Mouse (Mus musculus) kidney, embryonic 16.5 days (tissue): ENCODE measurements around the gene Kctd20. TPM values are rescaled to one million over a fixed set of nuclear protein-coding genes. Genes with fewer than 3 reads are reported as not detected.

ENCODE experiments used
- ATAC-seq: fragments of 200-750 bp; cut with Nextera tagmentation; 2 replicates; pipeline ENCODE4 v1.8.0; 2017; ENCODE audit warnings: moderate TSS enrichment; ENCODE audit not compliant: low FRiP score, low TSS enrichment
- H3K27ac ChIP-seq: fragments of 300-500 bp; sonication (generic); 2 replicates; pipeline ENCODE4 v1.5.1; 2014; ENCODE audit warnings: low read length
- H3K27me3 ChIP-seq: fragments of 300-500 bp; sonication (generic); 2 replicates; pipeline ENCODE4 v1.6.1; 2014; ENCODE audit warnings: low read length, control low read depth, mixed read lengths; ENCODE audit not compliant: insufficient read depth
- H3K36me3 ChIP-seq: fragments of 300-500 bp; sonication (generic); 2 replicates; pipeline ENCODE4 v1.6.1; 2014; ENCODE audit warnings: low read length, control low read depth, mixed read lengths; ENCODE audit not compliant: insufficient read depth
- H3K4me1 ChIP-seq: fragments of 300-500 bp; sonication (generic); 2 replicates; pipeline ENCODE4 v1.6.1; 2014; ENCODE audit warnings: low read length, control low read depth, mixed read lengths; ENCODE audit not compliant: insufficient read depth
- H3K4me2 ChIP-seq: fragments of 300-500 bp; sonication (generic); replicated peaks from 2 replicates; pipeline ENCODE4 v1.6.1; 2014; ENCODE audit warnings: low read depth, low read length
- H3K4me3 ChIP-seq: fragments of 300-500 bp; sonication (generic); 2 replicates; pipeline ENCODE4 v1.5.1; 2014; ENCODE audit warnings: mild to moderate bottlenecking, low read length
- H3K9ac ChIP-seq: fragments of 300-500 bp; sonication (generic); replicated peaks from 2 replicates; pipeline ENCODE4 v1.6.1; 2014; ENCODE audit warnings: low read length
- H3K9me3 ChIP-seq: fragments of 300-500 bp; sonication (generic); 2 replicates; pipeline ENCODE4 v1.6.1; 2016; ENCODE audit warnings: low read length, control low read depth
- WGBS: fragments of 180-500 bp; shearing (Covaris S2); extraction: QIAGEN DNeasy Blood & Tissue Kit; methylation state at CpG from one replicate; pipeline ENCODE4 v1.1.7; 2014; 5-methylcytosine and 5-hydroxymethylcytosine counted together
- polyA plus RNA-seq: library from polyadenylated mRNA; unstranded; fragments of >200 nt; fragmentation: Nextera tagmentation; extraction: Ambion mirVana; gene quantifications from 2 replicates; pipeline ENCODE4 v1.2.1, GENCODE M21; 2015

The Kctd20 gene
- polyA plus RNA-seq, 1 experiment from 2014 or later, result 89.5 TPM

DNA sequence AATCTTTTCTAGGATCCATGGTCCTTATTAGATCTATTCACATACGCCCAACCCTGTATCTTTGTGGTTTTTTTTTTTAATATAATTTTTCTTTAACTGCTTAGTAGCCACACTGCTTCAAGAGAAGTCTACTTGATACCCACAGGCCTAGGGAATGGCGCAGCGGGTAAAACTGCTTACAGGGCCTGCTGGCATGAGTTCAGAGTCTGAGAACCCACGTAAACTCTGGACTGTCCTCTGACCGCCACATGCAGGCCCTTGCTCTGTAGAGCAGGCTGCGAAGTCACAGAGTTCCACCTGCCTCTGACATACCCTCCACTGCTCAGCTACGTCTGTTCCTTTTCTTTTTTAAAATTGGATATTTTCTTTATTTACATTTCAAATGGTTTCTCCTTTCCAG lies 7.3 kb upstream of the Kctd20 start:
- 84% methylated on average over 7 of the region's 7 CpGs for WGBS

DNA sequence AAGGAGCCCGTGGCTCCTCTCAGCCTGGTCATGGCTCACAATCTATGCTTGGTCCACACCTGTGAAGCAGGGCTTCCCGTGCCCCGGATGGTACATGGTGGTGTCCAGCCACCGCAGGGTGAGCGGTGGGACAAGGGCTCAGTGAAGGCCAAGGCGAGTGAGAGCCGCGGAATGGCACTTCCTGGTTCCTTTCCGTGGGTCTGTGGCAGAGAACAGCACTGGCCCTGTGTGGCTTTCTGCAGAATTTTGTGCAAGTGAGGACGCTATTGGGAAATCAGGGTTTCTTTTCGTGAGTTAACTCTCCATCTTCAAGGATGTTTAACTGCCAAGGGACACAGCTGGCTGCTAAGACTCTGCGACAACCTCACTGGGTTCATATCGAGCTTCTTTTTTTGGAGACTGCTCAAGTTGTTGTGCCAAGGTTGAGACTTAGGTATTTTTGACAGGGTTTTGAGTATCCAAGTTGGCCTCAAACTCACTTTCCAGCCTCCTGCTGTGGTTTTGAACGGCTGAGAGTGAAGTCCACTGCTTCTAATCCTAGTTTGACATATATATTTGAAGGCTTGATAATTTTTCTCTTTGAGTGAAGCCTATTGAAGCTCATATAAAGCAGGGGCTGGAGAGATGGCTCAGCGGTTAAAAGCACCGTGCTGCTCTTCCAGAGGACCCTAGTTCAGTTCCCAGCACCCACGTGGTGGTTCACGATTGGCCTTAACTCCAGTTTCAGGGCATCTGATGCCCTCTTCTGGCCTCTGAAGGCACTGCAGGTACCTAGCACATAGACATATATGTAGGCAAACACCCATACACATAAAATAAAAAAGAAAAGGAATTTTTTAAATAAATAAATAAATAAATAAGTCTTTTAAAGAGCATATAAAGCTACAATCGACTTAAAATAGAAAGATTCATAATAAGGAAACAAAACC lies 4.5 kb upstream of the Kctd20 start:
- Histone ChIP-seq H3K27ac (no peak overlapping the region), H3K36me3 (no peaks in the 10 kb centered on the region), H3K9ac (no peak overlapping the region), H3K9me3 (no peaks in the 10 kb centered on the region), H3K4me2 (no peak overlapping the region), H3K27me3 (no peaks in the 10 kb centered on the region), H3K4me1 (peaks cover 5% of the 10 kb centered on the region; the same call in 1 of the 2 replicates), H3K4me3 (no peak overlapping the region)
- no peak for ATAC-seq
- WGBS, result 92% methylated on average over 19 of the region's 19 CpGs

More for the DNA sequence above, 7.3 kb upstream of the Kctd20 start:
- H3K9ac ChIP-seq, result no peak overlapping the region
- H3K4me2 ChIP-seq, result no peak overlapping the region
- no peak overlapping the region for H3K4me3 ChIP-seq
- H3K27ac ChIP-seq, result no peak overlapping the region
- no peaks in the 10 kb centered on the region for H3K36me3 ChIP-seq
- no peak for ATAC-seq
- H3K4me1 ChIP-seq, result no peaks in the 10 kb centered on the region
- no peaks in the 10 kb centered on the region for H3K9me3 ChIP-seq
- H3K27me3 ChIP-seq, result no peaks in the 10 kb centered on the region

DNA sequence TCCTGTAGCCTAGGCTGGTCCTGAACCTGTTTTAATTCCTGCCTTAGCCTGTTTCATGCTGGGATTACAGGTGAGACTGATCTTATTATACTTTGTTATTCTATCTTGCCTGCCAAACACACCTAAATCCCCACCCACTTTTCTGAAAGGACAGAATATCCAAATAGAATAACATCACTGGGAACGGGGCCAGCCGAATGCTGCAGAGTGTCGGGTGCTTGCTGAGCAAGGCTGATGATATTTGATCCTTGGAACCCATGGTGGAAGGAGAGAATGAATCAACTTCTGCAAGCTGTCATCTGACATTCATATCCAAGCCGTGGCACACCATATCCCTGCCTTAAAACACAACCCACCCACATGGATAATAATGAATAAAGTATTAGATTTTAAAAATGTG lies 3.1 kb upstream of the Kctd20 start:
- WGBS, result 53% methylated on average over 4 of the region's 4 CpGs
- Histone ChIP-seq H3K36me3 (no peaks in the 10 kb centered on the region), H3K27ac (no peak overlapping the region), H3K4me1 (peaks cover 9% of the 10 kb centered on the region), H3K27me3 (no peaks in the 10 kb centered on the region), H3K4me2 (no peak overlapping the region), H3K9ac (no peak overlapping the region), H3K9me3 (no peaks in the 10 kb centered on the region), H3K4me3 (no peak overlapping the region)
- no peak for ATAC-seq

DNA sequence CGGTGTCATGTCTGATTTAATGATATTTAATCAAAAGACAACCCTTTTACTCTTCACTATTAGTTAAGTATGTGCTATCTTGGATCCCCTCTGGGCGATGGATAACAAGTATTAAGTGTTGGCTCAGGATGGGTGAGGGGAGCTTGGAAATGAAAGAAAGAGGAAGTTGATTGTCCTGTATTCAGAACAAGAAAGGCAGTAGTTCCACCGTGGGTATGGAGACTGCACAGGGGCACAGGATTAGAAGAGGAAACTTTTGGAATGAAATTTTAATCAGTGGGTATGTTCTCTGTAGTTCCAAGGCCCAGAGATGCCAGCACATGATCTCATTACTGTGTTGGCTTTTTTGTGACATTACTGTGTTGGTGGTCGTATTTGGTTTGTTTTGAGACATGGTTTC lies 999 bp upstream of the Kctd20 start:
- no peaks in the 10 kb centered on the region for H3K9me3 ChIP-seq
- H3K9ac ChIP-seq, result no peak overlapping the region
- no peak overlapping the region for H3K27ac ChIP-seq
- H3K36me3 ChIP-seq, result no peaks in the 10 kb centered on the region
- peaks cover 19% of the 10 kb centered on the region for H3K4me1 ChIP-seq
- H3K4me3 ChIP-seq, result no peak overlapping the region
- ATAC-seq, result no peak
- no peaks in the 10 kb centered on the region for H3K27me3 ChIP-seq
- no peak overlapping the region for H3K4me2 ChIP-seq
- WGBS, result 74% methylated on average over 4 of the region's 4 CpGs

DNA sequence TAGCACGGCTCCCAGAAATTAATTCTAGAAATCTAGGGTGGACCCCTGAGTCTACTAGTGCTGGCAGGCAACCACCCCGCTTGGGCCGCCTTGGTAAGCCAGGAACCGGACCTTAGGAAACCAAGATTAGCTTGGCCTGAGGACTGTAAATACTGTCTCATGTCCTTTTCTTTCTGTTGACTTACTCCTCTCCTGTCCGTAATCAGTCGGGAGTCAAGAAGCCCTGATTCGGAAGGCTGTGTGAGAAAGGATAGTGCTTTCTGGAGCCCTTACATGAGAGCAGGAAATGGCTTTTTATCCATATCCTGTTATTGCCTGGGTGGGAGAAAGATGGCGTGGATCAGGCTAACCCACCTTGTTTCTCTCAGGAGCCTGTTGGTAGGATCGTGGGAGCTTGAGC lies 1.5 kb downstream of the Kctd20 start:
- Histone ChIP-seq H3K27me3 (no peaks in the 10 kb centered on the region), H3K4me3 (peak overlapping the region; percentile 91), H3K9ac (peak overlapping the region; percentile 98), H3K4me2 (peak overlapping the region; percentile 93), H3K36me3 (peaks cover 6% of the 10 kb centered on the region; the same call in 1 of the 2 replicates), H3K4me1 (peaks cover 19% of the 10 kb centered on the region), H3K27ac (peak overlapping the region; percentile 99), H3K9me3 (no peaks in the 10 kb centered on the region)
- no peak for ATAC-seq
- WGBS, result 3% methylated on average over 9 of the region's 9 CpGs

DNA sequence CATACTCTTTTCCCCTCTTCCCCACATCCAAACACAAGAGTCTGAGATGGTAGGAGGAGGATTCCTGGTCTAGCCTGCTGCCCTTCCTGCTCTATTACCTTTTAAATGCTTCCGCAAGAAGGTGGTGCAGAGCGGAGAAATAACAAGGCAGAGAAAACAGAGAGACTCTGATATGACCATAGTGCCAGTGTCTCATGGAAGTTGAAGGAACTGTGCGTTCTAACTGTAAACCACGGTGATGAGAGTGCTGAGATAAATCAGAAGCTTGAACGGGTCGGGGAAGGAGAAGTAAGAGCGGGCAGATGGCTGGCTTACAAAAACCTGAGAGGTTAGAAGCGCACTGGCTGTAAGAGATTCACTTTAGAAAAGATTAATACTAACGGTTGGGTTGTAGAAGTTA lies 2.7 kb downstream of the Kctd20 start:
- H3K4me2 ChIP-seq, result peak overlapping the region; percentile 93
- peaks cover 9% of the 10 kb centered on the region; the same call in 1 of the 2 replicates for H3K36me3 ChIP-seq
- ATAC-seq, result no peak
- H3K27ac ChIP-seq, result no peak overlapping the region
- peaks cover 19% of the 10 kb centered on the region for H3K4me1 ChIP-seq
- H3K27me3 ChIP-seq, result no peaks in the 10 kb centered on the region
- H3K9me3 ChIP-seq, result no peaks in the 10 kb centered on the region
- H3K9ac ChIP-seq, result peak overlapping the region; percentile 98
- WGBS, result 92% methylated on average over 9 of the region's 9 CpGs
- no peak overlapping the region for H3K4me3 ChIP-seq

DNA sequence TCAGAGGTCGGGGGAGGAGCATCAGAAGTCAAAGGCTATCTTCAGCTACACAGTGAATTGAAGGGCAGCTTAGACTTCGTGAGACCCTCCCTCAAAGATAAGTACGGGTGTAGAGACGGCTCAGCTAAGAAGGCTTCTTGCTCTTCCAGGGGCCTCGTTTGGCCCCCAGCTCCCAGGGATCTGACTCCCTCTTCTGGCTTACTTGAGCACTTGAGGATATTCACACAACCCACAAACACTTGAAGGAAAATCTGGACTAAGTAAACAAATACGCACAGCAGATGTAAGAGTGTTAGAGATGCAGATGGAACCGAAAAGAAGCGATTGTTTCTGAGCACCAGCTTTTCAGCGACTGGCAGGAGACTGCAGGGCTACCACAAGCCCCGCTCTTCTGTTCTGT lies 8.8 kb downstream of the Kctd20 start:
- H3K9ac ChIP-seq, result no peak overlapping the region
- ATAC-seq, result no peak
- no peak overlapping the region for H3K4me2 ChIP-seq
- H3K27ac ChIP-seq, result no peak overlapping the region
- H3K9me3 ChIP-seq, result no peaks in the 10 kb centered on the region
- no peaks in the 10 kb centered on the region for H3K27me3 ChIP-seq
- H3K4me1 ChIP-seq, result no peaks in the 10 kb centered on the region
- H3K36me3 ChIP-seq, result peaks cover 53% of the 10 kb centered on the region
- WGBS, result 77% methylated on average over 10 of the region's 10 CpGs
- H3K4me3 ChIP-seq, result no peak overlapping the region

DNA sequence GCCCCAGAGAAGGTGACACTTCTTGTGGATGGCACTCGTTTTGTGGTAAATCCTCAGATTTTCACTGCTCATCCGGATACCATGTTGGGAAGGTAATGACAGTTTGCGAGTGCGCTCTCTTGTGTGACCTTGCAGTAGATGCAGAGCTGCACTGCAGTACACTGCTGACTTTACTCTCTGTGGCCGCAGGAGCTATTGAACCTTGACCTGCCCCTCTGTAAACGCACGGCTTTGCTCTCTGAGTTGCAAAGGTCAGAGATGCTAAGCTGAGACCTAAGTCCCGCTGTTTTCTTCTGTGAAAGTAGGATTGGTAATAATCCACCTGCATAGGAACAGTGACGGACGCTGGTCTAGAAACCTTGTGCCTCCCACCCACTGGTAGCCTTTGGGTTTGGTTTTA lies 9.8 kb downstream of the Kctd20 start:
- WGBS, result 73% methylated on average over 10 of the region's 10 CpGs
- no peak overlapping the region for H3K27ac ChIP-seq
- H3K9me3 ChIP-seq, result no peaks in the 10 kb centered on the region
- H3K9ac ChIP-seq, result no peak overlapping the region
- no peak overlapping the region for H3K4me2 ChIP-seq
- H3K27me3 ChIP-seq, result no peaks in the 10 kb centered on the region
- no peak for ATAC-seq
- peaks cover 62% of the 10 kb centered on the region for H3K36me3 ChIP-seq
- no peak overlapping the region for H3K4me3 ChIP-seq
- no peaks in the 10 kb centered on the region for H3K4me1 ChIP-seq

DNA sequence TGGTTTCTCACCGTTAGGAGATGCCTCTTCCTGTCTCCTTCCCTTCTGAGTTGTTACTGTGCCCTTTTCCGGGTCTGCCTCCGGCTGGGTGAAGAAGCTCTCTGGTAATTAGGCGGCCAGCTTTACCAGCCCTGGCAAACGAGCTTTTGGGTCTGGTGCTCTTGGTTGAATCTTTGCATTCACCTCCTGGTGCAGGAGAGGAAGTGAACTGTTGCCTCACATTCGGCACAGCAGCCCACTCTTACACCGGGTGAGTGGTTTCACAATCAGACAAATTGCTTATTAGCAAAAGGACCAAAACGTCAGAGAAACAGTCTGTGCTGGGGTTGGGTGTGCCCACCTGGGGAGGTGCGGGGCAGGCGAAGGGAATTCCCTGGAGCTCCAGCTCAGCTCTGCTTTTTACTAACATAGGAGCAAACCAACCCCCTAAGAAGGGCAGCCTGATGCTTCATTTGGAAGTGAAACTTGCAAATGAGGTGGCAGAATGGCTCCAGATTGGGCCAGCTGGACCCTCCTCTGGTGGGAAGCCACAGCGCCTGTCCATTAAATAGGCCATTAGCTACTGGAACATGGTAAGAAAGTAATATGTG lies 15.4 kb downstream of the Kctd20 start:
- H3K4me3 ChIP-seq, result no peak overlapping the region
- WGBS, result 74% methylated on average over 11 of the region's 11 CpGs
- H3K4me1 ChIP-seq, result no peaks in the 10 kb centered on the region
- H3K36me3 ChIP-seq, result peaks cover 91% of the 10 kb centered on the region
- H3K4me2 ChIP-seq, result no peak overlapping the region
- no peak overlapping the region for H3K27ac ChIP-seq
- no peaks in the 10 kb centered on the region for H3K27me3 ChIP-seq
- no peak for ATAC-seq
- no peaks in the 10 kb centered on the region for H3K9me3 ChIP-seq
- H3K9ac ChIP-seq, result no peak overlapping the region

DNA sequence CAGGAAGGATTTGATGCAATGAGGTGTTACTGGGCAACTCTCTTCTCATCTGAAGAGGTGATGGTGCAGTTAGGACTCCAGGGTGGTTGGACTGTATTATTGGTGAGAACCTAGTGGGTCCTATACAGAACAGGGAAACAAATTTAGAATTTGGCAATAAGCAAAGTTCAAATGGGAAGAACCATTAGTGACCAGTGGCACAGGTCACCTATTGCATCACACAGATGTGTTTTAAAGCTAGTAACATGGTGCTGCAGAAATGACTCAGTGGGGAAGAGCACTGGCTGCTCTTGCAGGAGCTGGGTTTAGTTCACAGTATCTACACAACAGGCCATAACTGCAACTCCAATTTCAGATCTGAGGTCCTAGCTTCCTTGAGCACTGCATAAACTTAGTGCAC lies 18.4 kb downstream of the Kctd20 start:
- Histone ChIP-seq H3K27me3 (no peaks in the 10 kb centered on the region), H3K9me3 (no peaks in the 10 kb centered on the region), H3K4me2 (no peak overlapping the region), H3K4me3 (no peak overlapping the region), H3K36me3 (peaks cover 89% of the 10 kb centered on the region), H3K27ac (no peak overlapping the region), H3K9ac (no peak overlapping the region), H3K4me1 (no peaks in the 10 kb centered on the region)
- ATAC-seq, result no peak
